Mouse (Mus musculus) stomach, embryonic 14.5 days (tissue): ENCODE data around the gene Krt4. TPM values are rescaled to one million over a fixed set of nuclear protein-coding genes. Genes with fewer than 3 reads are reported as not detected.

Source experiments
- ATAC-seq: fragments of 200-750 bp; cut with Nextera tagmentation; 2 replicates; pipeline ENCODE4 v1.8.0; 2017; ENCODE audit warnings: low read depth, moderate TSS enrichment; ENCODE audit not compliant: insufficient number of reproducible peaks, insufficient read depth, low FRiP score
- H3K27ac ChIP-seq: fragments of 300-500 bp; sonication (generic); 2 replicates; pipeline ENCODE4 v1.5.1; 2014; ENCODE audit warnings: mild to moderate bottlenecking, low read length, moderate library complexity, mixed read lengths
- H3K27me3 ChIP-seq: fragments of 300-500 bp; sonication (generic); 2 replicates; pipeline ENCODE4 v1.6.1; 2014; ENCODE audit warnings: low read length, control low read depth, mixed read lengths; ENCODE audit not compliant: control insufficient read depth, insufficient read depth
- H3K36me3 ChIP-seq: fragments of 300-500 bp; sonication (generic); 2 replicates; pipeline ENCODE4 v1.6.1; 2014; ENCODE audit warnings: mild to moderate bottlenecking, control low read depth, low read length, moderate library complexity, mixed read lengths; ENCODE audit not compliant: control insufficient read depth, insufficient read depth
- H3K4me1 ChIP-seq: fragments of 300-500 bp; sonication (generic); 2 replicates; pipeline ENCODE4 v1.6.1; 2014; ENCODE audit warnings: low read length, control low read depth, mixed read lengths; ENCODE audit not compliant: control insufficient read depth, insufficient read depth
- H3K4me2 ChIP-seq: fragments of 300-500 bp; sonication (generic); replicated peaks from 2 replicates; pipeline ENCODE4 v1.6.1; 2014; ENCODE audit warnings: low read depth, low read length, control low read depth
- H3K4me3 ChIP-seq: fragments of 300-500 bp; sonication (generic); 2 replicates; pipeline ENCODE4 v1.5.1; 2014; ENCODE audit warnings: low read depth, low read length, control low read depth
- H3K9ac ChIP-seq: fragments of 300-500 bp; sonication (generic); replicated peaks from 2 replicates; pipeline ENCODE4 v1.6.1; 2014; ENCODE audit warnings: low read depth, mild to moderate bottlenecking, control low read depth, low read length, moderate library complexity, mixed read lengths
- H3K9me3 ChIP-seq: fragments of 300-500 bp; sonication (generic); 2 replicates; pipeline ENCODE4 v1.6.1; 2016; ENCODE audit warnings: low read depth, low read length, control low read depth; ENCODE audit not compliant: control insufficient read depth
- WGBS: fragments of 180-500 bp; shearing (Covaris S2); extraction: QIAGEN DNeasy Blood & Tissue Kit; methylation state at CpG from one replicate; pipeline ENCODE4 v1.1.7; 2014; 5-methylcytosine and 5-hydroxymethylcytosine counted together
- polyA plus RNA-seq: library from polyadenylated mRNA; unstranded; fragments of >200 nt; fragmentation: Nextera tagmentation; extraction: Ambion mirVana; gene quantifications from 2 replicates; pipeline ENCODE4 v1.2.1, GENCODE M21; 2014

The Krt4 gene
- polyA plus RNA-seq, 1 experiment from 2014 or later, result 60.1 TPM

DNA sequence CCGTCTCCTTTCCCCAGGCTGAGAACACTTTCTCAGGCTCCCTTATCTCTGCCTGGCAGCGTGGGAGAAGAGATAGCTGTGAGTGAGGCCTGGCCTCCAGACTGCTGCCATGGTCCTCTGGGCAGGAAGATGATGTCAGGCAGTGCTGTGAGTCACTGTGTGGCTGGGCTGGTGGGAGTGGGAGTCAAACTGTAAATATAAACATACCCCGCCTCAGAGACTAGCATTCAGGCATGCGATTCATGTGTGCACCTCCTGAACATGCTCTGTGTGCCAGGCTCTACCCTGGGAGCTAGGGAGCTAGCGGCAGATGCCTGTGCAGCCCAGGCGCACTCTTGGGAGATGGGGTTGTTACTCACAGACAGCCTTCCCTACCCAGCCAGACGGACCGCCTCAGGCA, 17.4 kb upstream of the Krt4 start:
- ATAC-seq, result no peak; the same call in 1 of the 2 replicates
- Histone ChIP-seq H3K4me2 (no peak overlapping the region), H3K27ac (no peak overlapping the region), H3K9ac (no peak overlapping the region), H3K27me3 (no peaks in the 10 kb centered on the region), H3K9me3 (no peaks in the 10 kb centered on the region), H3K4me3 (no peak overlapping the region), H3K4me1 (0 out of 2 replicates have a peak, but pooled peaks cover 3% of the 10 kb centered on the region), H3K36me3 (no peaks in the 10 kb centered on the region)
- WGBS, result 47% methylated on average over 8 of the region's 8 CpGs

- no peaks in the 10 kb centered on the region for H3K36me3 ChIP-seq
- WGBS, result 60% methylated on average over 6 of the region's 6 CpGs
- H3K4me2 ChIP-seq, result no peak within 1 kb of the TSS
- H3K4me3 ChIP-seq, result no peak within 1 kb of the TSS
- H3K4me1 ChIP-seq, result 0 out of 2 replicates have a peak, but pooled peaks cover 3% of the 10 kb centered on the region
- H3K27me3 ChIP-seq, result no peaks in the 10 kb centered on the region
- H3K9me3 ChIP-seq, result no peaks in the 10 kb centered on the region
- no peak for ATAC-seq
- H3K9ac ChIP-seq, result no peak within 1 kb of the TSS
- H3K27ac ChIP-seq, result no peak within 1 kb of the TSS
Measured at GRCm38 (mm10) chr15:101940274-101940829, 15.8 kb upstream of the Krt4 start, which contains the start of gene Krt79. TSS of gene Krt79 (minus strand) at chr15:101940324.

- Histone ChIP-seq H3K36me3 (no peaks in the 10 kb centered on the region), H3K4me2 (no peak overlapping the region), H3K4me1 (0 out of 2 replicates have a peak, but pooled peaks cover 3% of the 10 kb centered on the region), H3K9me3 (no peaks in the 10 kb centered on the region), H3K4me3 (no peak overlapping the region), H3K9ac (no peak overlapping the region), H3K27me3 (no peaks in the 10 kb centered on the region), H3K27ac (no peak overlapping the region)
- no peak for ATAC-seq
- WGBS, result 81% methylated on average over 9 of the region's 9 CpGs
Measured at GRCm38 (mm10) chr15:101938600-101939308, 14.2 kb upstream of the Krt4 start.

GRCm38 (mm10) chr15:101933024-101933423, 8.5 kb upstream of the Krt4 start:
- WGBS, result 71% methylated on average over 6 of the region's 6 CpGs
- Histone ChIP-seq H3K36me3 (no peaks in the 10 kb centered on the region), H3K27ac (no peak overlapping the region), H3K9me3 (no peaks in the 10 kb centered on the region), H3K4me2 (no peak overlapping the region), H3K27me3 (no peaks in the 10 kb centered on the region), H3K4me1 (peaks cover 16% of the 10 kb centered on the region; the same call in 1 of the 2 replicates), H3K9ac (no peak overlapping the region), H3K4me3 (no peak overlapping the region)
- no peak for ATAC-seq

DNA sequence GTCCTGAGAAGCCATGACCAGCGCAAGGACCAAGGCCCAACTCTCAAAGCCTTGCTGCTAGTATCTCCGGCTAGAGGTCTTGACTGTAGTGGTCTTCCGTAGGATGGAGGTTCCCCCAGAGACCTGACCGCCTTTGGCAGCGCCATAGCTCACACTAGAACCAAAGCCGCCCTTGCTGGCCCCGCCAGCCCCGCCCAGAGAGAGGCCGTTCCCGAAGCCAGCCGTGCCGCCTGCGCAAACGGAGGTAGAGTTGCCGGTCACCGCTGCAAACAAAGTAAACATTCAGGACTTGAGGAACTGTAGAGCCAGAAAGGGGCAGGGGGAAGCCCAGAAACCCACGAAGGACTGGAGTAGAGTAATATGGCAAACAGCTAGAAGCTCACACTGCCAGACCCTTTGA, 5.1 kb upstream of the Krt4 start:
- Histone ChIP-seq H3K27me3 (no peaks in the 10 kb centered on the region), H3K36me3 (no peaks in the 10 kb centered on the region), H3K4me2 (peak overlapping the region; percentile 41), H3K9me3 (no peaks in the 10 kb centered on the region), H3K27ac (0 out of 2 replicates have a peak overlapping the region, but pooled peaks have one; percentile 1), H3K4me3 (peak overlapping the region; percentile 14), H3K4me1 (peaks cover 16% of the 10 kb centered on the region; the same call in 1 of the 2 replicates), H3K9ac (no peak overlapping the region)
- peak; percentile 59 for ATAC-seq
- WGBS, result 3% methylated on average over 17 of the region's 17 CpGs

DNA sequence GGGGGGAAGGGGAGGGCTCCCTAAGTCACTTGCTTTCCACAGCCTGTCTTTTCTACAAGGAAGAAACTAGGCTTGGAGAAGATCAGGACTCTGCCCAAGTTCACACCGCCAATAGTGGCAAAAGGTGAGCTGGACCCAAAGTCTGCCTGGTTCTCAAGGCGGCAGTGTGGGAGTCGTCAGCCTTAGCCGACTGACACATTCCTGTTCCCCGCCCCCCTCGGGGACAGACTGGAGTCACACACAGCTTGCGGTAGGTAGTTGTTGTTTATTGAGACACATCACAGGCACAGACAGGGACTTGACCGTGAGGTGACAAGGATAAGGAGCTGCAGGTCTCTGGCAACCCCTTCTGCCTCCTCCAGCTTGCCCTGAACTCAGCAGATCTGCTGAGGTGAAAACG, 4.6 kb upstream of the Krt4 start:
- 0 out of 2 replicates have a peak, but pooled peaks have one; percentile 16 for ATAC-seq
- Histone ChIP-seq H3K27me3 (no peaks in the 10 kb centered on the region), H3K4me3 (no peak overlapping the region), H3K9me3 (no peaks in the 10 kb centered on the region), H3K27ac (no peak overlapping the region), H3K4me1 (peaks cover 16% of the 10 kb centered on the region; the same call in 1 of the 2 replicates), H3K9ac (no peak overlapping the region), H3K4me2 (peak overlapping the region; percentile 41), H3K36me3 (no peaks in the 10 kb centered on the region)
- WGBS, result 20% methylated on average over 9 of the region's 9 CpGs

DNA sequence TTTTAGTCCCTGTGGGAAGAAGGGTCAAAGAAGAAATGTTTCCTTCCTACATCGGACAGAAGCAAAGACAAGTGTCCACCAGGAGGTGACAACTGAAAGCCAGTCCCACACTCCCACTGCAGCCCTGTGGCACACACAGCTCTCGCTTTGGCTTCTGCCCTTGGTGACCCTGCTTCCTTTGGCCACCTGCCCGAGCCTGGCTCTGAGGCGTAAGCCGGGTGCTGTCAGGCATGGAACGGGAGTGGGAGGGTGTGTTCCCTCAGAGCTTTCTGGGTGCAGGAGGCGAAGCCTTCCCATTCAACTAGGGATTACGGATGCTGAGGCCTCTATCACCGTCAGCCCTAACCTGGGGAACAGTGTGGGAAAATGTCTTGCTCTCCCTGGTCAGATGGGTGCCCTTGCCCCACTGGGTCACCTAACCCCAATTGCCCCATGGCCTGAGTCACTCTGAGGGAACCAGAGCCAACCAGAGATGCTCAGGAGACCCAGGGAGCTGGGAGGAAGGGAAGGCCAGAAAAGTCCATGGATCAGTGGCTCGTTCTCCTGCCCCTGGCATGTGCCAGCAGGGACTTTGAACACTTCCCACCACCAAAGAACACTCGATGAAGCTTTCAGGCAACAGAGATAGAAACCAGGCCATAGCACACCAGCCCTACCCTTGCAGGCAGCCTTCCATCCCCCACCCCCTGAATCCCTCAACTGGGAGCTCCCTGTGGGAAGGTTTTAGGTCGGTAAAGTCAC, 3.0 kb upstream of the Krt4 start:
- ATAC-seq, result no peak
- Histone ChIP-seq H3K9ac (no peak overlapping the region), H3K4me1 (peaks cover 16% of the 10 kb centered on the region; the same call in 1 of the 2 replicates), H3K27ac (no peak overlapping the region), H3K4me2 (no peak overlapping the region), H3K36me3 (no peaks in the 10 kb centered on the region), H3K27me3 (no peaks in the 10 kb centered on the region), H3K4me3 (no peak overlapping the region), H3K9me3 (no peaks in the 10 kb centered on the region)
- WGBS, result 74% methylated on average over 12 of the region's 12 CpGs

GRCm38 (mm10) chr15:101925041-101925440, 506 bp upstream of the Krt4 start:
- no peak for ATAC-seq

More at GRCm38 (mm10) chr15:101925041-101925440, 506 bp upstream of the Krt4 start:
- Histone ChIP-seq H3K27ac (no peak overlapping the region), H3K4me3 (no peak overlapping the region), H3K4me2 (no peak overlapping the region), H3K9me3 (no peaks in the 10 kb centered on the region), H3K4me1 (peaks cover 10% of the 10 kb centered on the region; the same call in 1 of the 2 replicates), H3K27me3 (no peaks in the 10 kb centered on the region), H3K36me3 (no peaks in the 10 kb centered on the region), H3K9ac (no peak overlapping the region)
- 62% methylated on average over 1 of the region's 1 CpGs for WGBS
